In the genomic region with DNA sequence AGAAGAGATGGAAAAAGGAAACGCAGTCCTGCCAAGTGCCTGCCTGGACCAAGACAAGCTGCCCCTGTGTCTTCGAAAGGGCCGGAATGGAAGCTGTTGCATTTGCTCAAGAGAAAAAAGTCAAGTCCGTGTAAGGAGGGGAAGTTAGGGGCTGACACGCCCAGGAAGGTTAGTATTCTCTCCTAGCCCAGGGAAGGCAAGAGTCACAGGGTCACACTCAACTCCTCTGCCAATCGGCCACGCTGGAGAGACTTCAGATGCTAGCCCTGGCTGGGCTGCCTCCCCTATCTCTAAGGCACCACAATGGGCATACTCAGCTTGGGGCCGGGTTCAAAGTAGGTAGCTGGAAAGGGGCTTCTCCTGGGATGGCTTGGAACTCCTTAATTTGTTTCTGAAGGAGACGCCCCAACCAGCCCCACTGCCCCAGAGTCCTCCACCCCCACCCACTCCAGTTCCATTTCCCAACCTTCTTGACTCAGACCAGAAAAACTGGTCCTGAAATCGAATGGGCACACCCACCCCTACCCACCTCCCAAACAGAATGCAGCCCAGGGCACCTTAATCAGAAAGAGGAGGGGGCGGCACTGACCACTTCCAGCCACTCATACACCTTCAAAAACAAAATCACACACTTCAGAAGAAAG, we compare ENCODE assay signal across 8 mouse cellular contexts. TPM values are rescaled to one million over a fixed set of nuclear protein-coding genes. Genes with fewer than 3 reads are reported as not detected.
DNase-seq lines count a peak whose midpoint lies in the region; ATAC-seq and TF ChIP-seq lines count a peak whose summit lies in the region.

No protein-coding gene starts in this region.

- no peak for TF ChIP-seq CTCF in forebrain, postnatal 0 days (IDR thresholded peaks at IDR 0.05; ENCODE audit: low read depth)
- no peak for TF ChIP-seq CTCF in liver, embryonic 14.5 days (IDR thresholded peaks at IDR 0.05; ENCODE audit: low read depth)

- H3K36me3 ChIP-seq in heart, embryonic 14.5 days (ENCODE audit: control insufficient read depth, insufficient read depth, low read length), result peaks cover 42% of the 10 kb centered on the region
- H3K36me3 ChIP-seq in forebrain, postnatal 0 days (ENCODE audit: insufficient read depth), result peaks cover 36% of the 10 kb centered on the region
- peaks cover 23% of the 10 kb centered on the region for H3K36me3 ChIP-seq in liver, embryonic 14.5 days (replicated peaks; ENCODE audit: control insufficient read depth, insufficient read depth, low read depth)
- peaks cover 36% of the 10 kb centered on the region for H3K36me3 ChIP-seq in myocyte (ENCODE audit: control insufficient read depth, insufficient read depth)

- ATAC-seq in heart, embryonic 14.5 days (ENCODE audit: insufficient number of reproducible peaks, insufficient read depth, low FRiP score, low read depth), result no peak
- ATAC-seq in forebrain, postnatal 0 days, result no peak
- no peak for ATAC-seq in liver, embryonic 14.5 days (ENCODE audit: insufficient read depth)

- H3ac ChIP-seq in myocyte (ENCODE audit: control insufficient read depth, insufficient read length), result no peak overlapping the region

- 0 out of 4 replicates have a peak overlapping the region, but pooled peaks of 1 of the 2 experiments have one; percentile 11 for H3K27ac ChIP-seq in heart, embryonic 14.5 days (replicated peaks in 1 of 2; ENCODE audit: control insufficient read depth in 1 of 2, insufficient read depth in 1 of 2, low read depth in 2 of 2, low read length in 2 of 2)
- no peak overlapping the region for H3K27ac ChIP-seq in forebrain, postnatal 0 days (ENCODE audit: low read depth, low read length)
- no peak overlapping the region for H3K27ac ChIP-seq in liver, embryonic 14.5 days

- H3K4me3 ChIP-seq in heart, embryonic 14.5 days (ENCODE audit: control insufficient read depth in 1 of 2, insufficient read depth in 1 of 2, low read depth in 1 of 2, low read length in 2 of 2), result no peak overlapping the region
- H3K4me3 ChIP-seq in forebrain, postnatal 0 days (ENCODE audit: low read depth, low read length), result peak overlapping the region; percentile 92; the same call in 1 of the 2 replicates
- H3K4me3 ChIP-seq in liver, embryonic 14.5 days (ENCODE audit: insufficient read depth in 1 of 2, low read depth in 2 of 2, low read length in 2 of 2), result no peak overlapping the region
- peak overlapping the region; percentile 98 for H3K4me3 ChIP-seq in myocyte

- peaks cover 14 to 22% of the 10 kb centered on the region in 2 experiments for H3K4me1 ChIP-seq in heart, embryonic 14.5 days (ENCODE audit: control insufficient read depth in 2 of 2, insufficient read depth in 2 of 2, low read length in 2 of 2)
- peaks cover 21% of the 10 kb centered on the region for H3K4me1 ChIP-seq in forebrain, postnatal 0 days (ENCODE audit: insufficient read depth)
- H3K4me1 ChIP-seq in liver, embryonic 14.5 days (replicated peaks; ENCODE audit: control insufficient read depth in 2 of 2, insufficient read depth in 2 of 2, low read length in 1 of 2), result peaks cover 20 to 26% of the 10 kb centered on the region in 2 experiments

- intact Hi-C loops in heart, postnatal 25 days (cut with DNase I), result no loop called here

- TF ChIP-seq POLR2A in myocyte (IDR thresholded peaks at IDR 0.05; ENCODE audit: insufficient read length, low read depth), result no peak

- no peaks in the 10 kb centered on the region for H3K9me3 ChIP-seq in heart, embryonic 14.5 days (ENCODE audit: control insufficient read depth, low read length)
- H3K9me3 ChIP-seq in forebrain, postnatal 0 days (ENCODE audit: low read length), result no peaks in the 10 kb centered on the region
- no peaks in the 10 kb centered on the region for H3K9me3 ChIP-seq in liver, embryonic 14.5 days (ENCODE audit: control insufficient read depth, low read length)

- no peak for TF ChIP-seq EP300 in liver, embryonic 14.5 days (IDR thresholded peaks at IDR 0.05; ENCODE audit: low read depth)

- peaks cover 53% of the 10 kb centered on the region for H3K79me2 ChIP-seq in myocyte (ENCODE audit: control insufficient read depth, insufficient read depth)

- H3K4me2 ChIP-seq in heart, embryonic 14.5 days (ENCODE audit: low read length), result peak overlapping the region; percentile 71; the same call in 1 of the 2 replicates
- H3K4me2 ChIP-seq in forebrain, postnatal 0 days (ENCODE audit: low read depth), result peak overlapping the region; percentile 84
- peak overlapping the region; percentile 98 for H3K4me2 ChIP-seq in liver, embryonic 14.5 days (ENCODE audit: low read depth)
- peak overlapping the region; percentile 98 for H3K4me2 ChIP-seq in myocyte (ENCODE audit: low read depth)

- no peaks in the 10 kb centered on the region for H3K27me3 ChIP-seq in heart, embryonic 14.5 days (ENCODE audit: control insufficient read depth, insufficient read depth, low read length)
- no peaks in the 10 kb centered on the region for H3K27me3 ChIP-seq in forebrain, postnatal 0 days (ENCODE audit: insufficient read depth, low read length)
- no peaks in the 10 kb centered on the region for H3K27me3 ChIP-seq in liver, embryonic 14.5 days (ENCODE audit: control insufficient read depth, insufficient read depth, low read length)
- H3K27me3 ChIP-seq in myocyte (ENCODE audit: control insufficient read depth, insufficient read depth, insufficient read length), result no peaks in the 10 kb centered on the region

- WGBS in heart, embryonic 14.5 days, result 58% methylated on average over 11 of the region's 11 CpGs
- WGBS in forebrain, postnatal 0 days, result 59% methylated on average over 11 of the region's 11 CpGs
- 46% methylated on average over 11 of the region's 11 CpGs for WGBS in liver, embryonic 14.5 days (ENCODE audit: insufficient replicate concordance)

- DNase-seq in heart, postnatal 25 days (ENCODE audit: low spot score), result no peak
- no peak for DNase-seq in forebrain, postnatal 0 days
- no peak for DNase-seq in liver, embryonic 14.5 days (ENCODE audit: low read depth in 3 of 3, low spot score in 3 of 3)
- DNase-seq in T-cell, adult 2 months (ENCODE audit: low spot score), result no peak
- no peak for DNase-seq in testis, postnatal 10 days (ENCODE audit: low spot score)
- DNase-seq in cerebellum, postnatal 25 days, result no peak

- no peak overlapping the region for H3K9ac ChIP-seq in heart, embryonic 14.5 days (ENCODE audit: low read length)
- 0 out of 2 replicates have a peak overlapping the region, but pooled peaks have one; percentile 73 for H3K9ac ChIP-seq in forebrain, postnatal 0 days
- H3K9ac ChIP-seq in liver, embryonic 14.5 days (replicated peaks), result no peak overlapping the region

TF ChIP-seq in myocyte, 11 proteins besides CTCF, POLR2A, EP300 and RAD21:
- TF ChIP-seq TCF12 (IDR thresholded peaks at IDR 0.05; ENCODE audit: insufficient read depth, poor library complexity, severe bottlenecking) (no peak), MYOD1 (IDR thresholded peaks at IDR 0.05; ENCODE audit: control insufficient read depth in 1 of 3, insufficient read length in 2 of 3, low read depth in 2 of 3) (no peak), TCF3 (IDR thresholded peaks at IDR 0.05; ENCODE audit: insufficient read length, low read depth) (no peak), POLR2AphosphoS2 (IDR thresholded peaks at IDR 0.05; ENCODE audit: insufficient read length, low read depth) (no peak), USF1 (IDR thresholded peaks at IDR 0.05; ENCODE audit: low read depth) (no peak), MYOG (IDR thresholded peaks at IDR 0.05; ENCODE audit: control insufficient read depth in 1 of 3, insufficient read depth in 1 of 3, insufficient read length in 2 of 3, low read depth in 2 of 3) (no peak), CEBPB (IDR thresholded peaks at IDR 0.05; ENCODE audit: insufficient read depth, poor library complexity, severe bottlenecking) (no peak), SRF (IDR thresholded peaks at IDR 0.05; ENCODE audit: control insufficient read depth, insufficient read length, low read depth) (no peak), E2F4 (IDR thresholded peaks at IDR 0.05; ENCODE audit: insufficient read depth) (no peak), REST (IDR thresholded peaks at IDR 0.05; ENCODE audit: insufficient read depth, insufficient read length) (no peak), MAX (IDR thresholded peaks at IDR 0.05; ENCODE audit: low read depth) (no peak)

RNA-seq across cellular contexts. Expression of a gene that starts 2.7 kb away (rescaled TPM):
- 51.6 and 54.0 TPM in 2 replicates for polyA plus RNA-seq in heart, embryonic 14.5 days (2014; fragmentation: Nextera tagmentation; extraction: Ambion mirVana)
- total RNA-seq in heart, postnatal 25 days (2021), result 10 to 100 TPM; 31.6 to 41.6 TPM
- total RNA-seq in forebrain, postnatal 0 days (2014; rRNA removed), result 199 and 203 TPM in 2 replicates
- polyA plus RNA-seq in forebrain, postnatal 0 days (2015; fragmentation: Nextera tagmentation; extraction: Ambion mirVana), result 89.9 and 109 TPM in 2 replicates
- polyA plus RNA-seq in liver, embryonic 14.5 days (2012; rRNA removed), result 35.5 and 45.9 TPM in 2 replicates
- polyA plus RNA-seq in liver, embryonic 14.5 days (2014; fragmentation: Nextera tagmentation; extraction: Ambion mirVana), result 68.2 and 76.7 TPM in 2 replicates
- 95.5 TPM for polyA plus RNA-seq in myocyte (2012; fragmentation: generic; extraction: Trizol)

RNA-seq across cellular contexts. Expression of a gene that starts 20.3 kb away (rescaled TPM):
- 0.13 and 1.0 TPM in 2 replicates for polyA plus RNA-seq in heart, embryonic 14.5 days (2014; fragmentation: Nextera tagmentation; extraction: Ambion mirVana)
- under 1 TPM; 0.20 to 0.31 TPM for total RNA-seq in heart, postnatal 25 days (2021)
- 1.2 and 2.2 TPM in 2 replicates for total RNA-seq in forebrain, postnatal 0 days (2014; rRNA removed)
- polyA plus RNA-seq in forebrain, postnatal 0 days (2015; fragmentation: Nextera tagmentation; extraction: Ambion mirVana), result 1.1 and 1.8 TPM in 2 replicates
- polyA plus RNA-seq in liver, embryonic 14.5 days (2012; rRNA removed), result 0.01 and 0.03 TPM in 2 replicates
- polyA plus RNA-seq in liver, embryonic 14.5 days (2014; fragmentation: Nextera tagmentation; extraction: Ambion mirVana), result 0.13 and 0.19 TPM in 2 replicates
- 0.71 TPM for polyA plus RNA-seq in myocyte (2012; fragmentation: generic; extraction: Trizol)

RNA-seq across cellular contexts. Expression of a gene that starts 49.6 kb away (rescaled TPM):
- polyA plus RNA-seq in heart, embryonic 14.5 days (2014; fragmentation: Nextera tagmentation; extraction: Ambion mirVana), result 19.2 and 20.8 TPM in 2 replicates
- total RNA-seq in heart, postnatal 25 days (2021), result 1 to 10 TPM; 5.4 to 7.3 TPM
- total RNA-seq in forebrain, postnatal 0 days (2014; rRNA removed), result 37.3 and 41.5 TPM in 2 replicates
- 44.8 and 56.2 TPM in 2 replicates for polyA plus RNA-seq in forebrain, postnatal 0 days (2015; fragmentation: Nextera tagmentation; extraction: Ambion mirVana)
- 5.2 and 6.3 TPM in 2 replicates for polyA plus RNA-seq in liver, embryonic 14.5 days (2012; rRNA removed)
- polyA plus RNA-seq in liver, embryonic 14.5 days (2014; fragmentation: Nextera tagmentation; extraction: Ambion mirVana), result 10.0 and 12.0 TPM in 2 replicates
- polyA plus RNA-seq in myocyte (2012; fragmentation: generic; extraction: Trizol), result 18.5 TPM

RNA-seq across cellular contexts. Expression of a gene that starts 52.6 kb away (rescaled TPM):
- 8.6 and 9.3 TPM in 2 replicates for polyA plus RNA-seq in heart, embryonic 14.5 days (2014; fragmentation: Nextera tagmentation; extraction: Ambion mirVana)
- total RNA-seq in heart, postnatal 25 days (2021), result 1 to 10 TPM; 7.9 to 9.0 TPM
- total RNA-seq in forebrain, postnatal 0 days (2014; rRNA removed), result 60.1 and 73.9 TPM in 2 replicates
- 7.8 and 9.6 TPM in 2 replicates for polyA plus RNA-seq in forebrain, postnatal 0 days (2015; fragmentation: Nextera tagmentation; extraction: Ambion mirVana)
- 0.90 and 1.2 TPM in 2 replicates for polyA plus RNA-seq in liver, embryonic 14.5 days (2012; rRNA removed)
- polyA plus RNA-seq in liver, embryonic 14.5 days (2014; fragmentation: Nextera tagmentation; extraction: Ambion mirVana), result 1.8 and 2.2 TPM in 2 replicates
- polyA plus RNA-seq in myocyte (2012; fragmentation: generic; extraction: Trizol), result 3.6 TPM

Comparison
In these comparisons a context has a peak if more than half of its experiments do, and no peak if none do; other contexts are left out.
1. H3K4me3 ChIP-seq: peak in forebrain, postnatal 0 days (single experiment) and myocyte (single experiment); none in heart, embryonic 14.5 days (0 of 2) and liver, embryonic 14.5 days (0 of 2).
2. Peak in every context shown above with its lines, with median percentiles within 50 percentile points of each other: H3K4me2 ChIP-seq.